8 mouse cellular contexts compared by ENCODE assay signal in genomic region chr4:74401617-74402313, GRCm38 (mm10).
DNase-seq lines count a peak whose midpoint lies in the region; ATAC-seq and TF ChIP-seq lines count a peak whose summit lies in the region.
"Not testable (repeated sequence)": the region's sequence is repeated elsewhere in the genome, so short reads cannot be mapped to it uniquely, and the experiment has no call there.

No protein-coding gene starts in this region.

- not testable (repeated sequence) for H3K4me2 ChIP-seq in forebrain, embryonic 14.5 days (ENCODE audit: low read length); hindbrain, embryonic 15.5 days; kidney, embryonic 16.5 days (replicated peaks; ENCODE audit: low read depth, low read length); midbrain, postnatal 0 days (ENCODE audit: low read depth, low read length, poor library complexity, severe bottlenecking); neural tube, embryonic 14.5 days (ENCODE audit: low read depth, low read length)

- H3K9me3 ChIP-seq in forebrain, embryonic 14.5 days (replicated peaks; ENCODE audit: control insufficient read depth, low read length); hindbrain, embryonic 15.5 days; kidney, embryonic 16.5 days (ENCODE audit: low read length); midbrain, postnatal 0 days (ENCODE audit: low read length); neural tube, embryonic 14.5 days (ENCODE audit: control insufficient read depth, low read length): not testable (repeated sequence)

- peaks cover 27% of the 10 kb centered on the region for H3K36me3 ChIP-seq in forebrain, embryonic 14.5 days (ENCODE audit: control insufficient read depth, insufficient read depth, low read length)
- H3K36me3 ChIP-seq in hindbrain, embryonic 15.5 days = peaks cover 32% of the 10 kb centered on the region
- H3K36me3 ChIP-seq in kidney, embryonic 16.5 days (ENCODE audit: insufficient read depth, low read length) = peaks cover 29% of the 10 kb centered on the region
- H3K36me3 ChIP-seq in midbrain, postnatal 0 days (ENCODE audit: insufficient read depth, low read length) = peaks cover 16% of the 10 kb centered on the region
- peaks cover 13% of the 10 kb centered on the region for H3K36me3 ChIP-seq in neural tube, embryonic 14.5 days (ENCODE audit: control insufficient read depth, insufficient read depth, low read length)

- DNase-seq in brain, embryonic 14.5 days (ENCODE audit: low read depth) = peak; percentile 58
- peak; percentile 1 for DNase-seq in embryo, embryonic 11 days
- DNase-seq in forebrain, embryonic 14.5 days (ENCODE audit: low spot score) = peak; percentile 53
- peak; percentile 39 for DNase-seq in forelimb bud, embryonic 11.5 days (ENCODE audit: low read depth, low spot score)
- peak; percentile 53 for DNase-seq in midbrain, postnatal 0 days (ENCODE audit: low spot score)

- not testable (repeated sequence) for H3K4me3 ChIP-seq in forebrain, embryonic 14.5 days (ENCODE audit: low read depth, low read length); hindbrain, embryonic 15.5 days; kidney, embryonic 16.5 days (ENCODE audit: low read length); midbrain, postnatal 0 days (ENCODE audit: low read depth, low read length); neural tube, embryonic 14.5 days (ENCODE audit: low read depth, low read length)

- TF ChIP-seq POLR2A in brain, embryonic 14.5 days (IDR thresholded peaks at IDR 0.05; ENCODE audit: borderline replicate concordance, extremely low read depth, insufficient read depth, insufficient read length, poor library complexity, severe bottlenecking) = not testable (repeated sequence)

- not testable (repeated sequence) for H3K27me3 ChIP-seq in forebrain, embryonic 14.5 days (replicated peaks; ENCODE audit: control insufficient read depth, insufficient read depth, low read length); hindbrain, embryonic 15.5 days; kidney, embryonic 16.5 days (ENCODE audit: insufficient read depth, low read length); midbrain, postnatal 0 days (ENCODE audit: insufficient read depth, low read length); neural tube, embryonic 14.5 days (ENCODE audit: control insufficient read depth, insufficient read depth, low read length)

- TF ChIP-seq CTCF in brain, embryonic 14.5 days (IDR thresholded peaks at IDR 0.05; ENCODE audit: borderline replicate concordance, extremely low read depth, insufficient read depth, insufficient read length); midbrain, postnatal 0 days (IDR thresholded peaks at IDR 0.05): not testable (repeated sequence)

- 46% methylated on average over 7 of the region's 7 CpGs for WGBS in forebrain, embryonic 14.5 days
- WGBS in hindbrain, embryonic 15.5 days = 57% methylated on average over 7 of the region's 7 CpGs
- WGBS in kidney, embryonic 16.5 days = 71% methylated on average over 7 of the region's 7 CpGs
- WGBS in midbrain, postnatal 0 days = 73% methylated on average over 7 of the region's 7 CpGs
- WGBS in neural tube, embryonic 14.5 days = 47% methylated on average over 7 of the region's 7 CpGs

- not testable (repeated sequence) for H3K4me1 ChIP-seq in forebrain, embryonic 14.5 days (ENCODE audit: control insufficient read depth, insufficient read depth, low read length); hindbrain, embryonic 15.5 days (replicated peaks); kidney, embryonic 16.5 days (ENCODE audit: insufficient read depth, low read length); midbrain, postnatal 0 days (ENCODE audit: insufficient read depth, low read length); neural tube, embryonic 14.5 days (ENCODE audit: control insufficient read depth, insufficient read depth, low read length)

- not testable (repeated sequence) for H3K9ac ChIP-seq in forebrain, embryonic 14.5 days (ENCODE audit: low read length); hindbrain, embryonic 15.5 days; kidney, embryonic 16.5 days (replicated peaks; ENCODE audit: low read length); midbrain, postnatal 0 days (replicated peaks; ENCODE audit: low read length, poor library complexity, severe bottlenecking); neural tube, embryonic 14.5 days (replicated peaks; ENCODE audit: low read depth, low read length)

- ATAC-seq in forebrain, embryonic 14.5 days = peak; percentile 42; the same call in 1 of the 2 replicates
- peak; percentile 77 for ATAC-seq in hindbrain, embryonic 15.5 days (ENCODE audit: low FRiP score, low read depth)
- peak; percentile 46; the same call in 1 of the 2 replicates for ATAC-seq in kidney, embryonic 16.5 days (ENCODE audit: low FRiP score, low TSS enrichment)
- ATAC-seq in midbrain, postnatal 0 days (ENCODE audit: low FRiP score) = not testable (repeated sequence)
- ATAC-seq in neural tube, embryonic 14.5 days (ENCODE audit: low read depth) = peak; percentile 96

- not testable (repeated sequence) for H3K27ac ChIP-seq in forebrain, embryonic 14.5 days (ENCODE audit: low read depth, low read length); hindbrain, embryonic 15.5 days (replicated peaks); kidney, embryonic 16.5 days (ENCODE audit: low read length); midbrain, postnatal 0 days (ENCODE audit: low read depth, low read length); neural tube, embryonic 14.5 days (ENCODE audit: low read depth, low read length)

Comparison
In these comparisons a context has a peak if more than half of its experiments do, and no peak if none do; other contexts are left out.
1. DNase-seq: peak in every context shown above with its lines; median percentile 58 in brain, embryonic 14.5 days; 53 in forebrain, embryonic 14.5 days; 53 in midbrain, postnatal 0 days; 39 in forelimb bud, embryonic 11.5 days; 1 in embryo, embryonic 11 days.